Mouse (Mus musculus) naive thymus-derived CD4-positive, alpha-beta T cell, adult 2 months (primary cell): ENCODE data around the gene Irak2.
"Not testable (repeated sequence)": the region's sequence is repeated elsewhere in the genome, so short reads cannot be mapped to it uniquely, and the experiment has no call there.

Source experiments
- DNase-seq: peaks from one replicate; pipeline ENCODE4 v3.0.0-alpha.2; 2011; ENCODE audit warnings: low read depth

Gene Irak2

DNA sequence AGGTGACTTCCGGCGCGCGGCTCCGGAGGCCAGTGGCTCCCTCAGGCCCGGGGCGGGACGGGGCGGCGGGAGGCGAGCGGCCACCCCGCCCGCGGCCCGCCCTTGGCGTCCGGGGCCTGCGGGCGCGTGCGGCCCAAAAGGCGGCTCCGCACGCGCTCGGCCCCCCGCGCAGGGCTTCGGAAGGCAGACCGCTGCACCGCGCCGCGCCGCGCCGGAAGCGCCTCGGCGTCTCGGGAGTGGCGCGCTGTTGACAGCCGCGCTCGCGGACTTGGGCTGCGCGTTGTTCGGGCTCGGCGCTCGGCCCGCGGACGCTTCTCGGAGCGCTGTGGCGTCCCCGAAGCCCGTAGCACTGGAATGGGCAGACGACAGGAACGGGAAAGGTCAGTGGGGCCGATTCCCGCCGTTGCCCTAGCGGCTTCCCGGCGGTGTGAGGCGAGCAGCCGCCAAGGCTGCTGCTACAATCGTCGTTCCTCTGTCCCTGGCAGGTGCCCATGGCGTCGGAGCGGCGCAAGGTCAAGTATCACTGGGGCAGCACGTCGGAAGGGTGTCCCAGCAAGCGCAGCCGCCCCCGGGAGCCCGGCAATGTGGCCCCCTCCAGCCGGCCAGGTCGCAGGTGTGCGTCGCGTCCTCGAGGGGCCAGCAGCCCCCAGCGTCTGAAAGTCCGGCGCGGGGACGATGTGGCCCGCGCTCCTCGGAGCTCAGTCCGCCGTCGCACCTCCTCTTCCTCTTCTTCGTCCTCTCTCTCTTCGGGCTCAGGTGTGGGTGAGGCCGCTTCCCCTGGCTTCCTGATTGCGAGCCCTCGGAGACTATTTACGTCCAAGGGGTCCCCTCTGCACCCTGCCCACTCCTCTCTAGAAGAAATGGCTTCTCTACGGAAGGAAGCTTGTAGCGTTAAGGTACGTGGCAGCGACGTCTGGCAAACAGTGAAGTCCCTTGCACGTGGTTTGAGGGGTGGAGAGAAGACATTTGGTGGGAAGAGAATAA, 59.2 kb downstream of the Irak2 start:
- peak; percentile 56 for DNase-seq

DNA sequence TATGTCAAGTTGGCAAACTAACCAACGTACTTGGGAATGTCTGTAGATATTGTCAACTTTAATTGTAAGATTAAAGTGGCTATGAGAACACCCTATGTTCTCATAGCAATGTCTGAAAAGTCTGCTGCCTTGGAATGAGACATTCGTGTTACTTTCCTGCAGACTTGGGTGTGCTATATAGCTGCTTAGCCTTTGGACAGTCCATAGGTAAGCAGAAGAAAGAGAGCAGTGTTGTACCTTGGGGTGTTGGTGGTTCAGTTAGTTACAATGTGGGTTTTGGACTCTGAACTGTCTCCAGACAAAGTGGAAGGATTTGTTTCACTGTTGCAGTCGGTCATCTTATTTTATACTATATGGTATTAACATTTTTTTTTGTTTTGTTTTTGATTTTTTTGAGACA, 74.5 kb downstream of the Irak2 start:
- no peak for DNase-seq

DNA sequence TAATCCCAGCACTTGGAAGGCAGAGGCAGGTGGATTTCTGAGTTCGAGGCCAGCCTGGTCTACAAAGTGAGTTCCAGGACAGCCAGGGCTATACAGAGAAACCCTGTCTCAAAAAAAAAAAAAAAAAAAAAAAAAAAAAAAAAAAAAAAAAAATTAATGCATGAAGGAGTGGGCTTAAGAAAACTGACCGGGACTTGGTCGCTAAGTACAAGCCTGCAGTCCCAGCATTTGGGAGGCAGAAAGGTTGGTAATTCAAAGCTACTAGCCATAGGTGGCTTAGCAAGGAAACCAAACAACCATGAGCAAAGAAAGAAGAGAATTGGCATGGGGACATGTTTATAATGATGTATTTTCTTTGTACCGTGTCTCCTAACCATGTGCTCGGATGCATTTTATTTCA, 75.1 kb downstream of the Irak2 start:
- not testable (repeated sequence) for DNase-seq

- DNase-seq, result no peak
Measured at GRCm38 (mm10) chr6:113714276-113714675, 76.0 kb downstream of the Irak2 start.

DNA sequence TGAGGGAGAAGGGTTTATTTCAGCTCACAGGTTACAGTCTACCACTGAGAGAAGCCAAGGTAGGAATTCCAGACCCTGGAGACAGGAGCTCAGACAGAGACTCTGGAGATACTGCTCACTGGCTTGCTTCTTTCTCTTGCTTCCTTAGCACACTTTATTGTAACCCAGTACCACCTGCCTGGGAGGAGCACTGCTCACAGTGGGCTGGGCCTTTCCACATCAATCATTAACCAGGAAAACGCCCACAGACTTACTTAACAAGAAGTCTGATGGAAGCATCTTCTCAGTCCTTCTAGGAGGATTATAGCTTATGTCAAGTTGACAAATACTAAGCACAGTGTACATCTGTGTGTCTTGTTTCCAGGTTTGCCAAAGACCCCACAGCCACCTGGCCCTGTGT, 76.5 kb downstream of the Irak2 start:
- no peak for DNase-seq

DNA sequence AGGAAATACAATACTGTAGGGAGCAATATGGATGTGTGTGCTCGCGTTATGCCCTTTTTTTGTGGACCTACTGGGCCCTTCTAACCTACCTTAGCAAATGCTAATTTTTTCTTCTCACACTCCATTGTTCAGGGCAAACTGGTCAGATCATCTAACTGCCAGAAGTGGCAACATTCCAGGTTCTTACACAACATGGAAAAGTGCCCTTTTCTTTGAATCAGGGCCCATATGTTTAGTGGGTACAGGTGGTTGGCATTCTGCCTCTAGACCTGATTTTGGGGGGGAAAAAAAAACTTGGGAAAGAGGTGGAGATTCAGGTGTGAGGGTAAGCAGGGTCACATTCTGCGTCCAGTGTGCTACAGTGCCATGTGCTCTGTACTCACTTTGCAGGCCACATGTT, 79.3 kb downstream of the Irak2 start:
- no peak for DNase-seq

GRCm38 (mm10) chr6:113719878-113720277, 81.6 kb downstream of the Irak2 start, which contains the start of gene Ghrl:
Gene Ghrl, minus strand, starts transcription at chr6:113719880.
- DNase-seq, result no peak

DNA sequence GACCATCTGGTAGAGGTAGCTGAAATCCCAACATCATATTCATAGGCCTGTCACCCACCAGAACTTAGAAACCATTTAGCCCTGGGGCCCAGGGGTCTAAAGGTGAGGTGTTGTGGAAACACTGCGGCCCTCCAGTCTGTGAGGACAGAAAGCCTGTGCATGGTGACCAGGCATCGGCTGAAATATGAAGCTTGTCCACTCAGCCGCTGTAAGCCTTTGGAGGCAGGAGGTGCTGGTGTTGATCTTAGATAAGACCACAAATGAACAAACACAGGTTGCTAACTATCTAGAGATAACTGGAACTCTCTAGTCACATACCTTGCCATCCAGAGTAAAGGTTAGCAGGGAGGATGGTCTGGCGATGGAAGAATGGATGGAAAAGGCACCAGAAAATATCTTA, 82.8 kb downstream of the Irak2 start:
- DNase-seq, result no peak

DNA sequence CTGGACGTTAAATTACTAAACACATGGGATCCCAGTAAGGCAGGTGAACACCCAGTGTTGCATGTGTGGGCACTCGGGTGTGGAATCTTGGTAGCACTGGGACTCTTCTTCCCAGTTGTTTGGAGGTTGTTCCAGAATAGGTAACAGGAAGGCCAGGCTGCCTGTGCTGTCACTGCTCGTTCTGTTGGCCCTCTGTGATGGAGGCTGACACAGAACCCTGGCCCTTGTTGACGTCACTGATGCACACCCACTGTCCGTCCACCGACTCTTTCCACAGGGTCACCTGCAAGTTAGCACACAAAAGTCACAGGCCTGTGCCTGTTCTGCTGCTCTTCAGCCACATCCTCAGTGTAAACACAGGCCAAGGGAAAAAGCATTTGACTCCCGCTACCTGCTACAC, 89.9 kb downstream of the Irak2 start:
- DNase-seq, result no peak

DNA sequence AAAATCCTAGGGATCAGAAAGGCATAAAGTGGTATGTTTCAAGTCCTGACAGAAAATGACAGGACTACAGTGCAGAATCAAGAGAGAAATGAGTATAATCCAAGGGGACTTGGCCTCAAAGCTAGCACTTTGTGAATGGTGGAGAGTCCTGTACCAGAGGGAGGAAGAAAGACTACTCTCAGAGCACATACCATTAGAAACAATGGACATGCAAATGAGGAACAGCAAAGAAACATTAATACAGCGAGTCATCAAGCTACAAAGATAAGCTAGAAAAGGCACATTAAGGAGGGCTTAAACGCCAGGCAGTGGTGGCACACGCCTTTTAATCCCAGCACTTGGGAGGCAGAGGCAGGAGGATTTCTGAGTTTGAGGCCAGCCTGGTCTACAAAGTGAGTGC, 93.0 kb downstream of the Irak2 start:
- DNase-seq, result no peak

DNA sequence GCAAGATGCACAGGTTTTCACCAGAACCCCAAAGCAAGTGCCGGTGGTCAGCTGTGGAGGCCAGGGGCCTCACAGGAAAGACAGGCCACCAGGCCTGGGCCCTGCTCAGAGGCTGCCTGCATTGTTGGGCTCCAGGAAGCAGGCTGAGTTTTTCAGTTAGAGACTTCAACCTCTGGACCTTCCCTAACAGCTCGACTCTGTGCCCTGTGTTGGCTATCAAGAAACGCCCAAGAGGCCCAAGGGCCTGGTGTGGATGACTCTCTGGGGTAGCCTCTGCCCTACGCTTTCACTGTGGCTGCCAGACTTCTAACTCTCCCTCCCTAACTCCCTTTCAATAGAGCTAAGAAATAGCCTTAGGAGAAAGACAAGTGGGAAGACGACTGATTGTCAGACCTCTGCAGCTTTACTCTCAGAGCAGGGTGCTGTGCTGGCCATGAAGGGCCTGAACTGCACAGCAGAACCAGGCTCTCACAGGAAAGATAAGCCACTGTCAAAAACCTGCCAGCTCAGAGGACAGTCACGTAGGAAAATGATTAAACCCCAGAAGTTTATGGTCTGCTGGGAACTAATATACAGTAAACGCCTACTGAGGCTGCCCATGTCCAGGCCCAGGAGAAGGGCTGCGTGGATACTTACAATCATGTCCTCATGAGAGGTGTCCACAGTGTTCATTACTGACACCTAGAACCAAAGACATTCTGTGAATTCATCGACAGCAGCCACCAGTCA, 99.2 kb downstream of the Irak2 start:
- DNase-seq, result no peak

- peak; percentile 92 for DNase-seq
Measured at GRCm38 (mm10) chr6:113740236-113741217, 102.3 kb downstream of the Irak2 start, which contains the start of gene Sec13. Gene Sec13, minus strand, starts transcription at chr6:113740743.

DNA sequence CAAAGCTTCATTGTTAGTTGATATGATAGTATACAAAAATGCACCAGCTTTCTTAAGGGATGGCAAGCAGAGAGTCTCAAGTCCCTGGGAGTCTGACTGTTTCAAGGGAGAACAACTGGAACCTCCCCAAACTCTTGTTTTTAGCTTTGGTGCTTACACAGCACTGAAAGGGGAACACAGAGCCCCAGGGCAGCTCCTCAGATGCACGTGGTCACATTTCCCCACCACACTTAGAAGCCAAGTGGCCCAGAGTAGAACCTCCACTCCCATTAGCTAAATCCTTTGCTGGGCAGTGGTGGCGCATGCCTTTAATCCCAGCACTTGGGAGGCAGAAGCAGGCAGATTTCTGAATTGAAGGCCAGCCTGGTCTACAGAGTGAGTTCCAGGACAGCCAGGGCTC, 103.2 kb downstream of the Irak2 start:
- no peak for DNase-seq

GRCm38 (mm10) chr6:113742321-113742720, 104.1 kb downstream of the Irak2 start:
- no peak for DNase-seq

- DNase-seq, result no peak
Measured at GRCm38 (mm10) chr6:113743111-113743510, 104.8 kb downstream of the Irak2 start.
